Mouse (Mus musculus): ENCODE measurements around the gene Mrgprx1. TPM values are rescaled to one million over a fixed set of nuclear protein-coding genes. Genes with fewer than 3 reads are reported as not detected.

Gene Mrgprx1
- not detected for total RNA-seq (2021)

GRCm38 (mm10) chr7:48027497-48027896, at the start of gene Mrgprx1:
Gene Mrgprx1 (minus strand): TSS chr7:48027597.
- no peak for DNase-seq (ENCODE audit: extremely low spot score in 1 of 2, low spot score in 1 of 2)

- no peak for DNase-seq (ENCODE audit: extremely low spot score in 1 of 2, low spot score in 1 of 2)
Measured at GRCm38 (mm10) chr7:48075521-48075920, 48.1 kb upstream of the Mrgprx1 start.

- no peak for DNase-seq (ENCODE audit: extremely low spot score in 1 of 2, low spot score in 1 of 2)
Measured at GRCm38 (mm10) chr7:48046475-48047185, 19.2 kb upstream of the Mrgprx1 start.

- no peak for DNase-seq (ENCODE audit: extremely low spot score in 1 of 2, low spot score in 1 of 2)
Measured at GRCm38 (mm10) chr7:48044046-48044445, 16.6 kb upstream of the Mrgprx1 start.

GRCm38 (mm10) chr7:48017874-48018273, 9.5 kb downstream of the Mrgprx1 start:
- DNase-seq (ENCODE audit: extremely low spot score in 1 of 2, low spot score in 1 of 2), result no peak

GRCm38 (mm10) chr7:47995689-47996088, 31.7 kb downstream of the Mrgprx1 start:
- no peak for DNase-seq (ENCODE audit: extremely low spot score in 1 of 2, low spot score in 1 of 2)

GRCm38 (mm10) chr7:47986752-47987151, 40.6 kb downstream of the Mrgprx1 start:
- no peak for DNase-seq (ENCODE audit: extremely low spot score in 1 of 2, low spot score in 1 of 2)

GRCm38 (mm10) chr7:47981995-47982394, 45.4 kb downstream of the Mrgprx1 start, which contains the start of gene Mrgpra4:
Gene Mrgpra4 (minus strand): TSS chr7:47982095.
- no peak for DNase-seq (ENCODE audit: extremely low spot score in 1 of 2, low spot score in 1 of 2)

Other genes starting within 250 kb of the Mrgprx1 start
- gene Mrgpra4, start 45.5 kb downstream of the Mrgprx1 start, total RNA-seq (2021), result not detected
- not detected for gene Mrgprb5, start 141.4 kb upstream of the Mrgprx1 start, total RNA-seq (2021)
- gene Mrgprb4, start 171.7 kb upstream of the Mrgprx1 start, total RNA-seq (2021), result not detected

Measured in layer of hippocampus, postnatal 25 days (tissue).